Mouse (Mus musculus): ENCODE results near the gene Gm28047.

Gm28047 gene

GRCm38 (mm10) chr15:102499851-102500250 lies 125.0 kb downstream of the Gm28047 start:
- DNase-seq (ENCODE audit: low spot score): no peak

GRCm38 (mm10) chr15:102499370-102499769 lies 125.5 kb downstream of the Gm28047 start:
- no peak for DNase-seq (ENCODE audit: low spot score)

- no peak for DNase-seq (ENCODE audit: low spot score)
Measured at GRCm38 (mm10) chr15:102498322-102498721, 126.5 kb downstream of the Gm28047 start.

GRCm38 (mm10) chr15:102487664-102488063 lies 137.2 kb downstream of the Gm28047 start:
- no peak for DNase-seq (ENCODE audit: low spot score)

- DNase-seq (ENCODE audit: low spot score): no peak
Measured at GRCm38 (mm10) chr15:102485853-102486252, 139.0 kb downstream of the Gm28047 start.

GRCm38 (mm10) chr15:102483136-102483535 lies 141.7 kb downstream of the Gm28047 start:
- DNase-seq (ENCODE audit: low spot score): no peak

GRCm38 (mm10) chr15:102474520-102474919 lies 150.3 kb downstream of the Gm28047 start:
- DNase-seq (ENCODE audit: low spot score): no peak
